Mouse (Mus musculus) subcutaneous adipose tissue, adult 2 months (tissue): Measurements from ENCODE around the gene Gm12184. TPM values are rescaled to one million over a fixed set of nuclear protein-coding genes. Genes with fewer than 3 reads are reported as not detected.

Source experiments
- polyA plus RNA-seq: library from polyadenylated mRNA; depleted of rRNA; stranded (reverse); fragments of >200 nt; gene quantifications from 2 replicates; pipeline ENCODE4 v1.2.3, GENCODE M21; 2012; ENCODE audit warnings: low replicate concordance; rRNA removed

Gene Gm12184
- 11.8 and 14.5 TPM in 2 replicates for polyA plus RNA-seq

DNA sequence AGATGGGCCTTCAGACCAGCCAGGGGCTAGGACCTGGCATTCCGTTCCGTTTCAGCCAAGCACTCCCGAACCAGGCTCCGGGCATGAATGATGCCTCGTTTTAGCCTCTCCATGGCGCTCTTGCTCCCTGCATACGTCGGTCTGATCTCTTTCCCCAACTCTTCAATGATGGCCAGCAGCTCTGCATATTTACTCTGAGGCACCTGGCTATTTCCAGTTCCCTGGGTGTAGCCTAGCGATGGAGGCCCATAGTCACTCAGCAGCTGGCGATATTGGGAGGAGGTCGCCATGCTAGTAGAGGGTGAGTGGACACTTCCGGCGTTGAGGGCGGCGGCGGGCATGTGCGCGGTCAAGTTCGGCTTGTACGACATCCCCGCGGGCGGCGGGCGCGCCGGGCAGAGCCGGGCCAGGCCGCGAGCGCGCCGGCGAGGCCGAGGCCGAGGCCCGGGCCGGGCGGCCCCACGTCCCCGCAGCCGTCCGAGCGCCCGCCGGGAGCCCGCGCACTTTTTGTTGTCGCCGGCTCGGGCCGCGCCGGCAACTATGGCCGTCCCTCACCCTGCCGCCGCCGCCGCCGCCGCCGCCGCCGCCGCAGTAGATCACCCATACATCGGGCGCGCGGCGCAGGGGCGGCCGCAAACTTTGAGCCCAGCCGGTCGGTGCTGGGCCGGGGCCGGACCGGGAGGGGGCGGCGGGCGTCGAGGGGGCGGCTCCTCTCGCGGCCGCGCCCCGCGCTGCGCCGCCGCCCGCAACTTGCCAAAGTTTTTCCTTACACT, at the start of gene Gm12184, which contains the start of gene Trim7:
TSS of gene Gm12184 (minus strand) at position 677 of the 773 bp plus-strand sequence.
TSS of gene Trim7 (plus strand) at position 162 of the 773 bp plus-strand sequence.

DNA sequence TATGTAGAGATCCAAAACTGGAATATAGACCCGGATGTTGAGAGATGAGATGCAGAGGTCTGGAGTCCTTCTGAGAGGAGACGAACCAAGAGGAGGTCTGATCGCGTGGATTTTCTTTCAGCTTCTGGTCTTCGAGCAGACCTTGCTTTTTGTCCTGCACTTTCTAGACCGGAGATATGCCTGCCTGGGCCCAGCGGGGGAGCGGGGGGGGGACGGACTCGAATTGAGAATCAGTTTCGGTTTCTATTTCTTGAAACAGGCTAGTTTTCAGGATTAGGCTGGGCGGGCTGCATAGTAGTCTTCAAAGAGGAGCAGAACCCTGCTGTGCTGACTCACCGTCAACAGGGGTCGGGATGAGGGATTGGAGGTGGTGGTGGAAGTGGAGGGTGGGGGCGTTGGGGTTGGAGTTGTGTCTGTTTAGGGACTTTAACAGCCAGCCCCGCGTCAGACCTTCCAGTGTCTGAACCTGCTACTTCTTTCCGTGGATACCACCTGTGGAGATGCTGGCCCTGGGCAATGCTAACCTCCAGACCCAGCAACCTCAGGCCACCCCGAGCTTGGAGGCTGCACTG, 44.8 kb upstream of the Gm12184 start, which contains the start of gene Irgm1:
TSS of gene Irgm1 (minus strand) at position 483 of the 572 bp plus-strand sequence.

DNA sequence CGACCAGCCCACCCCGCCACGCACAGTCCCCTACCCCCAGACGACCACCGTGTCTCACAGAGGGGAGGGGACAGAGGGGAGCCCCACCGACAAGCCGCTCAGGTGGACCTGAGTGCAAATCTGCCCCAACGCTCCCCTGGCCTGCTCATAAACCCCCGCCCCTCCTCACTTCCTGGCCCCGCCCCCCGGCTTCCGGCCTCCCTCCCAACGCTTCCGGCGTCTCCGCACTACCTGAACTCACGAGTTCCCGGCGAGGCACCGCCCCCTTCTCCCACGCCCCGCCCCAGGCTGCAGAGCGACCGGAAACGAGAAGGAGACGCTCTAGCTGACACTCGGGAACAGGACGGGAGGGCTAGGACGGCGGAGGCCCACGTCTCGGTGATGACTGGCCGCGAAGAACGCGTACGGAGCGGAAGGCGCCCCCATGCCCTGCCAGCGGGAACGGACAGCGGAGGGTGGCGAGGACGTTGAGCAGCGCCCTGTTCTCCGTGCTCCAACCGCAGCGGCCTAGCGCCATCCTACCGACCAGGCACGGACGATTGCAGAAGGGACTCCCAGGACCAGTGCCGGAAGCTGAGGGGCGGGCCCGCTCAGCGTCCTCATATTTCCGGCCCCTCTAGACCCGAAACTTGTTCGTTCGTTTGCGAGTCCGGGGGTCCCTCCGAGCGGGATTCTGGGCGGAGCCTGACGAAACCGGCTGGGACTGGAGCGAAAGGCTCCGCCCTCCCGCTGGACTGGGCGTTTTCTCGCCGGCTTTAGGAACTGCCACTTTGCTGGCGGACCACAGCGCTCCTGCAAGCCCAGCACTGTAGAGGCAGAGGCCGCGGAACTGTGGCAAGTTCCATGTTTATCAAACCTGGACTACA, 9.4 kb downstream of the Gm12184 start, which contains the start of gene Trim41:
TSS of gene Trim41 (minus strand) at position 554 of the 866 bp plus-strand sequence.

DNA sequence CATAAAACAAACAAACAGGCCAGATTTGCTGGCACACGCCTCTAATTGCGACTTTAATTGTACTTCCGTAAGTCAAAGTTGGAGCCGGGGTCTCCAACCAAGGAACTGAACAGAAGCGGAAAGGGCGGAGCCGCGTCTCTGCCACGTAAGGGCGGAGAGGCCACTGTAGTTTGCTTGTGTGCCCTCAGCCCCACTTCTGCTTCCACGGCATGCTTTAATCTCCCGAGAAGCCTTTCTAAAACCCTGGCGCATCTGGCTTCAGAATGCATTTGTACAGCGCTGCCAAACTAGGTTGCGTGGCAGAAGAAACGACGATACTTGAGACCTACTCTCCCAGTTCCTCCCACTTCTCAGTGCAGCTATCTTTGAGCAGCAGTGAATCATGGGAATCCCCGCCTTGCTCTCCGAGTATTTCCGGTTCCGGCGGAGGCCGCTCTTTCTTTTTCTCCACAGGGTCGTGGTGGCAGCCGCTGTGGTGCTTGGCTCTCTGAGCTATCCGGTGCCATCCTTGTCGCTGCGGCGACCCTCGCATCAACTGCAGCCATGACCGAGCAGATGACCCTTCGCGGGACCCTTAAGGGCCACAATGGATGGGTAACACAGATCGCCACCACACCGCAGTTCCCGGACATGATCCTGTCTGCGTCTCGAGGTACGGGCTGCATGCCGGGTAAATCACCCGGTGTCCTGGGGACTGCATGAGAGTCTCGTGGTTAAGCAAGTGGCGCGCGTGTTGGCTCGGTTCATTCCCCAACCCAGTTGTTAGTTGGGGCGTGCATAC, 26.3 kb downstream of the Gm12184 start, which contains the start of gene Rack1:
TSS of gene Rack1 (plus strand) at position 412 of the 781 bp plus-strand sequence.

Other genes with a start within 250 kb of the Gm12184 start
- 1,227 and 3,358 TPM in 2 replicates for gene Rack1, start 26.3 kb downstream of the Gm12184 start, polyA plus RNA-seq
- 28.6 and 34.7 TPM in 2 replicates for gene Trim41, start 9.3 kb downstream of the Gm12184 start, polyA plus RNA-seq
- 1.7 and 4.2 TPM in 2 replicates for gene Trim7, start 515 bp downstream of the Gm12184 start, polyA plus RNA-seq
- gene Irgm1, start 45.0 kb upstream of the Gm12184 start, polyA plus RNA-seq: 16.5 and 34.6 TPM in 2 replicates
- 1.1 and 1.4 TPM in 2 replicates for gene Gm5431, start 75.6 kb upstream of the Gm12184 start, polyA plus RNA-seq
- 21.9 and 22.1 TPM in 2 replicates for gene Psme2b, start 119.5 kb upstream of the Gm12184 start, polyA plus RNA-seq
- gene Olfr56, start 152.2 kb upstream of the Gm12184 start, polyA plus RNA-seq: 0.31 and 0.32 TPM in 2 replicates
- gene 9930111J21Rik1, start 152.7 kb upstream of the Gm12184 start, polyA plus RNA-seq: 5.1 and 5.3 TPM in 2 replicates
- 0.32 and 0.35 TPM in 2 replicates for gene Gm12185, start 165.6 kb upstream of the Gm12184 start, polyA plus RNA-seq
- 5.1 and 6.2 TPM in 2 replicates for gene Tgtp1, start 167.5 kb upstream of the Gm12184 start, polyA plus RNA-seq
- gene 9930111J21Rik2, start 224.6 kb upstream of the Gm12184 start, polyA plus RNA-seq: 3.5 and 4.5 TPM in 2 replicates
- 17.0 and 27.2 TPM in 2 replicates for gene Tgtp2, start 237.6 kb upstream of the Gm12184 start, polyA plus RNA-seq
- gene Ifi47, start 249.9 kb upstream of the Gm12184 start, polyA plus RNA-seq: 8.8 and 16.0 TPM in 2 replicates